Mouse (Mus musculus) stomach, embryonic 14.5 days (tissue): Measurements from ENCODE around the gene Flt3l. TPM values are rescaled to one million over a fixed set of nuclear protein-coding genes. Genes with fewer than 3 reads are reported as not detected.

Experiments
- ATAC-seq: fragments of 200-750 bp; cut with Nextera tagmentation; 2 replicates; pipeline ENCODE4 v1.8.0; 2017; ENCODE audit warnings: low read depth, moderate TSS enrichment; ENCODE audit not compliant: insufficient number of reproducible peaks, insufficient read depth, low FRiP score
- H3K27ac ChIP-seq: fragments of 300-500 bp; sonication (generic); 2 replicates; pipeline ENCODE4 v1.5.1; 2014; ENCODE audit warnings: mild to moderate bottlenecking, low read length, moderate library complexity, mixed read lengths
- H3K27me3 ChIP-seq: fragments of 300-500 bp; sonication (generic); 2 replicates; pipeline ENCODE4 v1.6.1; 2014; ENCODE audit warnings: low read length, control low read depth, mixed read lengths; ENCODE audit not compliant: control insufficient read depth, insufficient read depth
- H3K36me3 ChIP-seq: fragments of 300-500 bp; sonication (generic); 2 replicates; pipeline ENCODE4 v1.6.1; 2014; ENCODE audit warnings: mild to moderate bottlenecking, control low read depth, low read length, moderate library complexity, mixed read lengths; ENCODE audit not compliant: control insufficient read depth, insufficient read depth
- H3K4me1 ChIP-seq: fragments of 300-500 bp; sonication (generic); 2 replicates; pipeline ENCODE4 v1.6.1; 2014; ENCODE audit warnings: low read length, control low read depth, mixed read lengths; ENCODE audit not compliant: control insufficient read depth, insufficient read depth
- H3K4me2 ChIP-seq: fragments of 300-500 bp; sonication (generic); replicated peaks from 2 replicates; pipeline ENCODE4 v1.6.1; 2014; ENCODE audit warnings: low read depth, low read length, control low read depth
- H3K4me3 ChIP-seq: fragments of 300-500 bp; sonication (generic); 2 replicates; pipeline ENCODE4 v1.5.1; 2014; ENCODE audit warnings: low read depth, low read length, control low read depth
- H3K9ac ChIP-seq: fragments of 300-500 bp; sonication (generic); replicated peaks from 2 replicates; pipeline ENCODE4 v1.6.1; 2014; ENCODE audit warnings: low read depth, mild to moderate bottlenecking, control low read depth, low read length, moderate library complexity, mixed read lengths
- H3K9me3 ChIP-seq: fragments of 300-500 bp; sonication (generic); 2 replicates; pipeline ENCODE4 v1.6.1; 2016; ENCODE audit warnings: low read depth, low read length, control low read depth; ENCODE audit not compliant: control insufficient read depth
- WGBS: fragments of 180-500 bp; shearing (Covaris S2); extraction: QIAGEN DNeasy Blood & Tissue Kit; methylation state at CpG from one replicate; pipeline ENCODE4 v1.1.7; 2014; 5-methylcytosine and 5-hydroxymethylcytosine counted together
- polyA plus RNA-seq: library from polyadenylated mRNA; unstranded; fragments of >200 nt; fragmentation: Nextera tagmentation; extraction: Ambion mirVana; gene quantifications from 2 replicates; pipeline ENCODE4 v1.2.1, GENCODE M21; 2014

Flt3l gene
- polyA plus RNA-seq, 1 experiment from 2014 or later: 2.9 TPM

DNA sequence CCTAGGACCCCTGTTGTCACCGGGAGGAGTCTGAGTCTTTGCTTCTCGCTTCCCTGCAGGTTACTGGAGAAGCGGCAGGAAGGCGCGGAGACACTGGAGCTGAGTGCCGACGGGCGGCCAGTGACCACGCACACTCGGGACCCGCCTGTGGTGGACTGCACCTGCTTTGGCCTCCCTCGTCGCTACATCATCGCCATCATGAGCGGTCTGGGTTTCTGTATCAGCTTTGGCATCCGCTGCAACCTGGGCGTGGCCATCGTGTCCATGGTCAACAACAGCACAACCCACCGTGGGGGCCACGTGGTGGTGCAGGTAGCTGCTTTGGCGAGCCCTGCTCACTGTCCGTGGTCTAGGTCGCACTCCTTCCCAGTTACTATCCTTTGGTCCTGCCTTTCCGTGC is 32.4 kb upstream of the Flt3l start:
- H3K9me3 ChIP-seq: peaks cover 13% of the 10 kb centered on the region
- peaks cover 4% of the 10 kb centered on the region; the same call in 1 of the 2 replicates for H3K4me1 ChIP-seq
- no peak overlapping the region for H3K4me3 ChIP-seq
- H3K36me3 ChIP-seq: no peaks in the 10 kb centered on the region
- H3K27ac ChIP-seq: no peak overlapping the region
- no peak overlapping the region for H3K9ac ChIP-seq
- ATAC-seq: no peak
- peaks cover 60% of the 10 kb centered on the region for H3K27me3 ChIP-seq
- H3K4me2 ChIP-seq: no peak overlapping the region
- WGBS: 6% methylated on average over 24 of the region's 24 CpGs

DNA sequence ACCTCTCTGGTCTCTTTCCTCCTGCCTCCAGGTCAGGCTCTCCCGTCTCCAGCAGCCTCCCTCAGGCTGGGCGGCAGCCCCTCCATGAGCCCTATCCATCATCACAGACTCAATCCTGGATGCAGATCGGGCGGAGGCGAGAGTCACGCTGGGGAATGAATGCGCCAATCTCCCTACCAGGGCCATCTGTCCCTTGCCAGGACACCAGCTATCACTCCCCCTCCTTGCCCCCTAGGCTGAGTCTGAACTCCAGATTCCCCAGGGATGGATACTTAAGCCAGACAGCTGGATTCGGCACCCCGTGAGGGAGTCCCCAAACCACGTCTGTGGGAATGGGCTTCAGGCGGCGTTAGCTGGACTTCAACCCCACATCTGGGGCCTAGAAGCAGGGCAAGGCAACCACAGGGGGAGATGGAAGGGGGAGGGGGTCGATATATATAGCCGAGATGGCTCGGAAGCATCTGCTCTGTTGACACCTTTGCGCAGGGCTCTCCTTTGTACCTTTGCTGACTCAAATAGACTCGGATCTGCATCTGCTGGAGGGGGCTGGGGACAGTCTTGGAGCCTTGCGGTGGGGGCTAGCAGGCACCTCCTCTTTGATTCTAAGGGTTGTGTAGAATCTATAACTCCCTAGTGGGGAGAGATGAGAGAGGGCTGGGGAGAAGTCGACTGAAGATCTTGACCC is 31.7 kb upstream of the Flt3l start:
- Histone ChIP-seq H3K9me3 (peaks cover 13% of the 10 kb centered on the region), H3K27ac (no peak overlapping the region), H3K9ac (no peak overlapping the region), H3K27me3 (peaks cover 62% of the 10 kb centered on the region), H3K4me3 (no peak overlapping the region), H3K36me3 (no peaks in the 10 kb centered on the region), H3K4me2 (no peak overlapping the region), H3K4me1 (peaks cover 4% of the 10 kb centered on the region; the same call in 1 of the 2 replicates)
- WGBS: 3% methylated on average over 19 of the region's 19 CpGs
- no peak for ATAC-seq

DNA sequence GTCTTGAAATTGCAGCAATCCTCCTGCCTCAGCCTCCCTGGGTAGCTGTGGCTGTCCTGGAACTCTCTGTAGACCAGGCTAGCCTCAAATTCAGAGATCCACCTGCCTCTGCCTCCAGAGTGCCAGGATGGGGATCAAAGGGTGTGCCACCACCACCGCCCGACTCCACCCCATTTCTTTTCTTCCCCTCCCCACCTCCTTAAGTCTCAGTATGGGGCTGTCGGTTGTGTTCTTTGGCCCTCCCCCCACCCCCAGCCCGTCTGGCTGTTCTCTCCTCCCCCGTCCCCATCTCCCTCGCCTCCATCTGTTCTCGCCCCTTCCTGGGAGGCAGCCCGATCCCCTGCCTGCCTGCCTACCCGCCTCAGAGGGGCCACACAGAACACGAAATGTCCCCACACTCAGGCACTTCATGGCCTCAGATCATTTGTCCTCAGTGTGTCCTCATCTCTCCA is 30.7 kb upstream of the Flt3l start:
- Histone ChIP-seq H3K27ac (no peak overlapping the region), H3K9ac (no peak overlapping the region), H3K27me3 (peaks cover 64% of the 10 kb centered on the region), H3K4me3 (no peak overlapping the region), H3K36me3 (no peaks in the 10 kb centered on the region), H3K4me1 (peaks cover 4% of the 10 kb centered on the region; the same call in 1 of the 2 replicates), H3K9me3 (peaks cover 13% of the 10 kb centered on the region), H3K4me2 (no peak overlapping the region)
- ATAC-seq: no peak
- WGBS: 19% methylated on average over 10 of the region's 10 CpGs

DNA sequence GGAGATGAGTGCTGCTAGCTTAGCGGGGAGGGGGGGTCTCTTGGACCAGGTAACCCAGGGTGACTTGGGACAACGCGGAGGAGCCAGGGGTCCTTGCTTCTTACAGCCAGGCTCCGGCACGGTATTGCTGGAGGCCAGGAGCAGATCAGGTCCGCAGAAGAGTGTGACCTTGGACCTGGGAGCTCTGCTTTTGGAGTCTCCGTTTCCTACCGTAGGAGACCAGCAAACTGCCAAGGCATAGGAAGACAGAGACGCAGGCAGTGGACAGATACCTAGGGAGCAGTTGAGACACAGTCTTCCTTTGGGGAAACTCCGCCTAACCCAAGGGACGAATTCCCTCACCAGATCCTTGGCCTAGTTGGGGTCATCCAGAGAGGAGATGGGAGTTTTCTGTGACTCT is 29.5 kb upstream of the Flt3l start:
- H3K4me3 ChIP-seq: no peak overlapping the region
- peaks cover 4% of the 10 kb centered on the region; the same call in 1 of the 2 replicates for H3K4me1 ChIP-seq
- H3K27me3 ChIP-seq: peaks cover 63% of the 10 kb centered on the region
- H3K36me3 ChIP-seq: no peaks in the 10 kb centered on the region
- no peak overlapping the region for H3K4me2 ChIP-seq
- WGBS: 54% methylated on average over 11 of the region's 11 CpGs
- no peak overlapping the region for H3K27ac ChIP-seq
- ATAC-seq: no peak
- H3K9ac ChIP-seq: no peak overlapping the region
- peaks cover 13% of the 10 kb centered on the region for H3K9me3 ChIP-seq

DNA sequence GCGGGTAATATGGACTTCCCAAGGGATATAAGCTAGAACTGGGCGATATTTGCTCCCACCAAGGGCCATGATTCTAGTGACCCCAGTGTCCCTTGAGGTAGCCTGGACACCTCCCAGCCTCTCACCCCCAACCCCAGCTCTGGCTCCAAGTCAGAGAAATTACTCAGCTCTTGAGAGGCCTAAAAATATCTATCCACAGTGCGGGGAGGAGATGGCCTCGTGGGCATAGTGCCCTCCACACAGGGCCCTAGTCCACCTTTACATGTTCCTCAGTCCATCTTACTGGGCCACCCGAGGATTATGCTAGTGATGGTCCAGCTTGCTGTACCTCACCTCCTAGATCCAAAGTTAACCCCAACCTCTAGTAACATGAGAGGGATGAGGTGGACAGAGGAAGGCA is 28.6 kb upstream of the Flt3l start:
- WGBS: 73% methylated on average over 5 of the region's 5 CpGs
- peaks cover 4% of the 10 kb centered on the region; the same call in 1 of the 2 replicates for H3K4me1 ChIP-seq
- no peak overlapping the region for H3K4me2 ChIP-seq
- H3K27ac ChIP-seq: no peak overlapping the region
- no peak overlapping the region for H3K4me3 ChIP-seq
- ATAC-seq: no peak
- H3K9ac ChIP-seq: no peak overlapping the region
- peaks cover 7% of the 10 kb centered on the region for H3K9me3 ChIP-seq
- peaks cover 6% of the 10 kb centered on the region for H3K36me3 ChIP-seq
- peaks cover 63% of the 10 kb centered on the region for H3K27me3 ChIP-seq

DNA sequence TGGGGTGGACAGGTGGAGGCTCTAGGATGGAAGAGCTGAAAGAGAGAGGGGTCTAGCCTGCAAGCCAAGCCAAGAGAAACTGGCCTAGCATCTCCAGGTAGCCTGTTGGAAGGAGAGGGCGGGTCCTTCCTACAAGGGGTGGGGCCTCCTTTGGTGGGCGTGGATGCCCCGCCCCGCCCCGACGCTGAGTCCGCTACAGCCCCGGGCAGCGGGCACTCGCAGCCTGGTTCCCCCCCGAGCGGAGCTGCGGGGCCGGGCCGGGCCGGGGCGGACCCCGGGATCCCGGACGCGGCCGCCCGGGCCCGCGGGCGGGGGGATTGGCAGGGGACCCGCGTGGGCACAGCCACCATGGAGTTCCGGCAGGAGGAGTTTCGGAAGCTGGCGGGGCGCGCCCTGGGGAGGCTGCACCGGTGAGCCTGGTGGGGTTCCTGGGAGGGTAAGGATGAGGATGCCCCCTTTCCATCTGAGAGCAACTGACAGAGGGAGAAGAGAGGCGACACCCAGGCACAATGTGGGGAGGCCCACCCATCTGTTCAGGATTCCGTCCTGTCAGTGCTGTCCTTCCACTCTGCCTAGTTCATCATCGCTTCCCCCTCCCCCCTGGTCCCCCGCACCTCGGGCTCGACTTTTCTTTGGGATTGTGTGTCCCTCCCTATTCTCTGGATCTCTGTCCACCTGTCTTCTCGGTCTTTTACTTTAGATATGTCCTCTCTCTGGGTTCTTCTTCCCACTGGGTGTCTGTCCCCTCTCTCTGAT is 27.7 kb upstream of the Flt3l start, which contains the start of gene Slc17a7:
Gene Slc17a7, plus strand, starts transcription at position 215 of the 756 bp plus-strand sequence.
- H3K9ac ChIP-seq: 0 out of 2 replicates have a peak within 1 kb of the TSS, but pooled peaks have one; percentile 22
- H3K4me3 ChIP-seq: peak within 1 kb of the TSS; percentile 35
- peaks cover 54% of the 10 kb centered on the region for H3K27me3 ChIP-seq
- peak within 1 kb of the TSS; percentile 70 for H3K4me2 ChIP-seq
- peaks cover 10% of the 10 kb centered on the region for H3K36me3 ChIP-seq
- no peak for ATAC-seq
- no peak within 1 kb of the TSS for H3K27ac ChIP-seq
- H3K4me1 ChIP-seq: peaks cover 4% of the 10 kb centered on the region; the same call in 1 of the 2 replicates
- 1% methylated on average over 32 of the region's 41 CpGs for WGBS
- no peaks in the 10 kb centered on the region for H3K9me3 ChIP-seq

DNA sequence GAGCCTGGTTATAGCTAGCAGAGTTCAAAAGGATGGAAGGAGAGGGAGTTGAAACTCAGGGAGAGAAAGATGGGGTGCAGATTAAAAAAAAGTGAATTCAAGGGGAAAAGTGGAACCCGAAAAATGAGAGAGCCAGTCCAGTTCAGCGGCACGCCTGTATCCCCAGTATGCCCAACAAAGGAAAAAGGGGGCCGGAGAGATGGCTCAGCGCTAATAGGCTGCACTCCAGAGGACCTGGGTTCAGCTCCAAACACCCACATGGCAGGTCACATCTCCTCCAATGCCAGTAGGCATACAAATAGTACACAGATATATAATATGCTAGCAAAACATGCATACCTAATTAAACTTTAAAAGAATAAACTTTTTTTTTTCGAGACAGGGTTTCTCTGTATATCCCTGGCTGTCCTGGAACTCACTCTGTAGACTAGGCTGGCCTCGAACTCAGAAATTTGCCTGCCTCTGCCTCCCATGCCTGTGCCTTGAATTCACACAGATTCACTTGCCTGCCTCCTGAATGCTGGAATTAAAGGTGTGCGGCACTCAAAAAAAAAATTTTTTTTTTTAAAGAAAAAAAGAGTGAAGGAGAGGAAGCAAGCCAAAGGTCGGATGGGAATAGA is 26.9 kb upstream of the Flt3l start:
- 74% methylated on average over 9 of the region's 9 CpGs for WGBS
- Histone ChIP-seq H3K27ac (no peak overlapping the region), H3K9me3 (no peaks in the 10 kb centered on the region), H3K36me3 (peaks cover 10% of the 10 kb centered on the region), H3K4me2 (no peak overlapping the region), H3K4me3 (no peak overlapping the region), H3K27me3 (peaks cover 47% of the 10 kb centered on the region), H3K4me1 (peaks cover 4% of the 10 kb centered on the region; the same call in 1 of the 2 replicates), H3K9ac (no peak overlapping the region)
- ATAC-seq: no peak

DNA sequence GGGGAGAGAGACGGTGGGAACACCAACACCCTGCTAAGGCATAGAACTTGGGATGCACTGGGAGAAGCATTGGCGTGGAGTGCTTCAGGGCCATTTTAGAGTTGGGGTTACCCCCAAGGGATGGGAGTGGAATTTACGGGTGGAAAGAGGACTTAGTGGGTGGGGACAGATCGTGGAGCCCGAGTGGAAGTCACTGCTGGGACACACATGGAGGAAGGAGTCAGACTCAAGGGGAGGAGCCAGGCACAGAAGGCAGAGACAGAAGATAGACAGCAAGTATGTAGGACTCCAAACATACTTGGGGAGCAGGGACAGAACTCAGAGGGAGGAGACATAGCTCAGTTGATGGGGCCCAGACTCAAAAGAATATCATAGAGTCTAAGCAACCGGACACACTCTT is 26.3 kb upstream of the Flt3l start:
- H3K36me3 ChIP-seq: peaks cover 15% of the 10 kb centered on the region
- H3K27me3 ChIP-seq: peaks cover 42% of the 10 kb centered on the region
- no peak; the same call in 1 of the 2 replicates for ATAC-seq
- H3K9me3 ChIP-seq: no peaks in the 10 kb centered on the region
- H3K27ac ChIP-seq: no peak overlapping the region
- 30% methylated on average over 6 of the region's 6 CpGs for WGBS
- H3K4me2 ChIP-seq: peak overlapping the region; percentile 70
- H3K9ac ChIP-seq: no peak overlapping the region
- peak overlapping the region; percentile 34 for H3K4me3 ChIP-seq
- peaks cover 4% of the 10 kb centered on the region; the same call in 1 of the 2 replicates for H3K4me1 ChIP-seq
